Mouse (Mus musculus) thymus, adult 2 months (tissue): Measurements from ENCODE around the gene Icos. TPM values are rescaled to one million over a fixed set of nuclear protein-coding genes. Genes with fewer than 3 reads are reported as not detected.

Experiments used
- DNase-seq: peaks from one replicate; pipeline ENCODE4 v3.0.0; 2021
- H3K27ac ChIP-seq: fragments of 200-500 bp; 2 replicates; pipeline ENCODE4 v1.5.1; 2012; ENCODE audit warnings: low read length, control low read depth; ENCODE audit not compliant: control insufficient read depth, insufficient read depth
- H3K27me3 ChIP-seq: fragments of 200-500 bp; 2 replicates; pipeline ENCODE4 v1.6.1; 2012; ENCODE audit warnings: mild to moderate bottlenecking, low read length, moderate library complexity, mixed read lengths; ENCODE audit not compliant: control insufficient read depth, insufficient read depth
- H3K36me3 ChIP-seq: fragments of 200-500 bp; 2 replicates; pipeline ENCODE4 v1.6.1; 2012; ENCODE audit warnings: mild to moderate bottlenecking, low read length, moderate library complexity; ENCODE audit not compliant: control insufficient read depth, insufficient read depth
- H3K4me1 ChIP-seq: fragments of 200-500 bp; replicated peaks from 2 replicates; pipeline ENCODE4 v1.6.1; 2012; ENCODE audit warnings: low read length; ENCODE audit not compliant: control insufficient read depth, insufficient read depth
- H3K4me3 ChIP-seq: fragments of 200-500 bp; 2 replicates; pipeline ENCODE4 v1.5.1; 2012; ENCODE audit warnings: mild to moderate bottlenecking, low read length, control low read depth, moderate library complexity; ENCODE audit not compliant: control insufficient read depth, insufficient read depth
- CTCF ChIP-seq: fragments of 200-500 bp; IDR thresholded peaks from 2 replicates; pipeline ENCODE4 v1.5.1; 2012; ENCODE audit warnings: mild to moderate bottlenecking, control low read depth, low read length, moderate library complexity, borderline replicate concordance; ENCODE audit not compliant: control insufficient read depth, poor library complexity, insufficient read depth; ENCODE audit errors: extremely low read depth
- POLR2A ChIP-seq: fragments of 200-500 bp; IDR thresholded peaks from 2 replicates; pipeline ENCODE4 v1.6.1; 2012; ENCODE audit warnings: mild to moderate bottlenecking, low read length, control low read depth, moderate library complexity; ENCODE audit not compliant: control insufficient read depth, poor library complexity, insufficient read depth; ENCODE audit errors: extremely low read depth
- WGBS: fragments of 180-500 bp; shearing (Covaris S2); methylation state at CpG from one replicate; pipeline ENCODE4 v1.1.7; 2018; 5-methylcytosine and 5-hydroxymethylcytosine counted together
- polyA plus RNA-seq: library from polyadenylated mRNA; depleted of rRNA; stranded (reverse); fragments of >200 nt; gene quantifications from 2 replicates; pipeline ENCODE4 v1.2.3, GENCODE M21; 2012

The Icos gene
- polyA plus RNA-seq, 1 experiment, result 8.9 TPM

DNA sequence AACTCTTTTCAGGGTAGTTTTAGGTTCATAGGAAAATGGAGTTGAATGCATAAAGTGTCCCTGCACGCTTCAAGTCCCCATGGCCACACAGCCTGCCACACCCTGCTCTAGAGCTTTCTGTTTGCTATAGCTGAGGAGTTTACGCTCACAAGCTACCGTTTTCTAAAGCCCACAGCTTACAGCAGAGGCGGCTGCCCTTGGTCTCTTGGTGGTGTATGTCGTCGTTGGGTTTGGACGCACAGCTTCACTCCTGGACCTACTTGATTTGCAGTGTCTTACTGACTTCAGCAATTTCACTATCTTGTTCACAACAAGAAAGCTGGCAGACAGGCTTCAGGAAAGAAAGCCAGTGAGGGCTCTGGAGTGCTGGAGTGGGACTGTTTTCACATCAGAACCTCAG is 24.8 kb upstream of the Icos start:
- Histone ChIP-seq H3K4me3 (no peak overlapping the region), H3K36me3 (no peaks in the 10 kb centered on the region), H3K27me3 (no peaks in the 10 kb centered on the region), H3K4me1 (no peaks in the 10 kb centered on the region), H3K27ac (no peak overlapping the region)
- 82% methylated on average over 7 of the region's 7 CpGs for WGBS
- TF ChIP-seq CTCF (no peak), POLR2A (no peak)
- no peak for DNase-seq

DNA sequence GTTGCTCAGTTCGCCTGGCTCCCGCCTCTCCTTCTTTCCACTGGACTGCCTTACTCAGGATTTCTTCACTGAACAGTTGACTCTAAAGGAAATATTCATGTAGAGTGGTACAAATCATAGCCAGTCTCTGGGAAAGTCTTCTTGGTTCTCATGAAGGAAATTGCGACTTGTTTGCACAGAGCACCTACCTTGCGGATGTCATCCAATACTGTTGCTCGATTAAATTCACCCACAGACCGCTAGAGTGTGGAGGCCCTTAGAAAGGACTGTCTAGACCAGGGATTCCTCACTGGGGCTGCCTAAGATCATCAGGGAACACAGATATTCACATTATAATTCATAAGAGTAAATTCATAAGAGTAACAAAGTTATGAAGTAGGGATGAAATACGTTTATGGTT is 24.0 kb upstream of the Icos start:
- no peaks in the 10 kb centered on the region for H3K27me3 ChIP-seq
- no peaks in the 10 kb centered on the region for H3K36me3 ChIP-seq
- WGBS, result 95% methylated on average over 7 of the region's 7 CpGs
- H3K27ac ChIP-seq, result no peak overlapping the region
- no peak for TF ChIP-seq POLR2A
- no peak for TF ChIP-seq CTCF
- no peaks in the 10 kb centered on the region for H3K4me1 ChIP-seq
- DNase-seq, result no peak
- H3K4me3 ChIP-seq, result no peak overlapping the region

DNA sequence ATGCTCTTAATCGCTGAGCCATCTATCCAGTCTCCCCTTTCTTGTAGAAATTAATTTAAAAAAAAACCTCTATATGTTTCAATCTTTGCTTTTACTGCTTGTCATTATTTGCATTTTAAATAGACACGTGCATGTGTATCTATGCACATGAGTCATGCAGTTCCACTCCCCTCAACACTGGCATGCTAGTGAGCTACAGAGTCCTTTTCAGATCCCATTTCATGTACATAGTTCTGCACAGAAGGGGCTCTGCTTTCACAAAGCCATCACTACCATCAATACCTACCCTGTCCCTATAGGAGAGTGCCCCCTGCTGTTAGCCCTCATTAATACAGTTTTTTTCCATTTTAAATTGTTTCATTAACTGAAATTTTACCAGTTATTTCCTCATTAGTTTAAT is 23.0 kb upstream of the Icos start:
- peak; percentile 26 for DNase-seq
- no peak overlapping the region for H3K27ac ChIP-seq
- no peak overlapping the region for H3K4me3 ChIP-seq
- TF ChIP-seq POLR2A, result no peak
- no peak for TF ChIP-seq CTCF
- H3K36me3 ChIP-seq, result no peaks in the 10 kb centered on the region
- WGBS, result 72% methylated on average over 2 of the region's 2 CpGs
- H3K27me3 ChIP-seq, result no peaks in the 10 kb centered on the region
- H3K4me1 ChIP-seq, result no peaks in the 10 kb centered on the region

DNA sequence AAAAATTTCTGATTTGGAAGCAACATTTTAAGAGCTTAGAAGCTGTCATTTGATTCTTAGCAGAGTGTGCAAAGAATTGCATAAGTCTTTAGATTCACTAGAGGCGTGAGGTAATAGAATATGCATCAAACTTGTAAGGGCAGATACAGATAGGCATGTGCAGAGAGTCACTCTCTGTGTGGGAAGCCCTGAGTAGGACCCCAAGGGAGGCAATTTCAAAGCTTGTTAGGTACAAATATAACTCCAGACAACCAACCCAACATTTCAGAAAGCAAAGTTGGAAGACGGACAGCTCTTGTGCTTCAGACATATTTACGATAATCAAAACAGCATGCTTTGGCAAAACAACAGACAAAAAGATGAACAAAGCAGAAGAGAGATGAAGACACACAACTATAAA is 22.5 kb upstream of the Icos start:
- no peak for TF ChIP-seq POLR2A
- TF ChIP-seq CTCF, result no peak
- Histone ChIP-seq H3K27ac (no peak overlapping the region), H3K36me3 (no peaks in the 10 kb centered on the region), H3K27me3 (no peaks in the 10 kb centered on the region), H3K4me1 (no peaks in the 10 kb centered on the region), H3K4me3 (no peak overlapping the region)
- DNase-seq, result no peak
- WGBS, result 92% methylated on average over 3 of the region's 3 CpGs

DNA sequence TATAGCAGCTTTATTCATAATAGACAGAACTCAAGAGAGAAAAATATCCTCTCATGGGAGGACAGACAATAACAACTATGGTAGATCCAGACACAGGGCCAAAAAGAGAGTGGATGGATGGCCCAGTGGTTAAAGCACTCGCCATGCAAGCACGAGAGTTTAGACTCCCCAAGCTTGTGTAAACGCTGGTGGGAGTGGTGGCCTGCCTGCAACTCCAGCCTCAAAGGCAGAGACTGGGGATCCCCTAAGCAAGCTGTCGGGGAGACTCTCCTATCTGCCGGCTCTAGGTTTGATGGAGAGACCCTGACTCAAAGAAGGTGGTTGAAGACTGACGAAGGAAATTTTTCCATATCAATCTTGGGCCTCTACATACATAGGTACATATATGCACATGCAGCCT is 21.5 kb upstream of the Icos start:
- H3K4me1 ChIP-seq, result 0 out of 2 replicates have a peak, but pooled peaks cover 3% of the 10 kb centered on the region
- 93% methylated on average over 6 of the region's 6 CpGs for WGBS
- H3K36me3 ChIP-seq, result no peaks in the 10 kb centered on the region
- no peak overlapping the region for H3K4me3 ChIP-seq
- no peak for TF ChIP-seq POLR2A
- TF ChIP-seq CTCF, result no peak
- H3K27ac ChIP-seq, result no peak overlapping the region
- H3K27me3 ChIP-seq, result no peaks in the 10 kb centered on the region
- DNase-seq, result no peak

DNA sequence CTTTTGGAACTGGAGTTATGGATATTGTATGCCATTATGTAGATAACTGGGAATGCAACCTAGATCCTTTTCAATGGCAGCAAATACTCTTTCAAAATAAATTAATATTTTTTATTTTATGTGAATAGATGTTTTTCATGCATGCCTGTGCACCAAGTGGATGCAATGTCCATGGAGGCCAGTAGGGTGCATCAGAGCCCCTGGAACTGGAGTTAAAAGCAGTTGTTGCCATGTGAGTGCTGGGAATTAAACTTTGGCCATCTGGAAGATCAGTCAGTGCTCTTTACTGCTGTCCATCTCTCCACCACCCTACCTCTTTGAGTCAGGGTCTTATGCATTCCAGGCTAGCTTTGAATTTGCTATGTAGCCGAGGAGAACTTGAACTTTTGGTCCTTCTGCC is 19.4 kb upstream of the Icos start:
- Histone ChIP-seq H3K4me1 (0 out of 2 replicates have a peak, but pooled peaks cover 3% of the 10 kb centered on the region), H3K36me3 (no peaks in the 10 kb centered on the region), H3K27me3 (no peaks in the 10 kb centered on the region), H3K27ac (no peak overlapping the region), H3K4me3 (no peak overlapping the region)
- TF ChIP-seq POLR2A, result no peak
- no peak for TF ChIP-seq CTCF
- peak; percentile 28 for DNase-seq
- 91% methylated on average over 1 of the region's 1 CpGs for WGBS

DNA sequence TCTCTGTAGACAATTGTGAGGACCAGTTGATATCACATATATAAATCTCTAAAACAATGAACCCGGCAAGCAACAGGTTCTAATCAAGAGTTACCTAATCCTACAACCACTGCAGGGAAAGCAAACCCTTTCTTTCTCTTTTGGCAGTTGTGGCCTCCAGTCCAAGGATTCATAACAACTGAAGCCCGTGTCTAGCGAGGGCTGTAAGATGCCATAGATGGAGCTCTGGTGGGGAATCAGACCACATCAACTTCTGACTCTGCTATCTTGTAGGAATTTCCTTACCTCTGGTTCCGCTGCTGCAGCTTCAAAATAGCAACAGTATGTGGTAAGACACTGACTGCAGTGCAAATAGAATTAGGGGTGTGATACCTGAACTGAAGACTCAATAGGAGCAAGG is 18.5 kb upstream of the Icos start:
- Histone ChIP-seq H3K27ac (no peak overlapping the region), H3K4me1 (0 out of 2 replicates have a peak, but pooled peaks cover 3% of the 10 kb centered on the region), H3K4me3 (no peak overlapping the region), H3K27me3 (no peaks in the 10 kb centered on the region), H3K36me3 (no peaks in the 10 kb centered on the region)
- no peak for TF ChIP-seq POLR2A
- TF ChIP-seq CTCF, result no peak
- DNase-seq, result no peak
- WGBS, result 95% methylated on average over 4 of the region's 4 CpGs
